9 mouse cellular contexts compared by ENCODE assay signal in genomic region chr8:70359411-70359810, GRCm38 (mm10). TPM values are rescaled to one million over a fixed set of nuclear protein-coding genes. Genes with fewer than 3 reads are reported as not detected.
DNase-seq lines count a peak whose midpoint lies in the region; ATAC-seq and TF ChIP-seq lines count a peak whose summit lies in the region.
"Had no signal": no experiment of that assay in that cellular context is flagged by ENCODE, and none has a peak within 500 bp of the region (broad histone marks: within the 10 kb centered on the region; RNA-seq: fewer than 3 reads in every experiment).

No protein-coding gene starts in this region.

- no peaks in the 10 kb centered on the region for H3K36me3 ChIP-seq in hindbrain, postnatal 0 days (ENCODE audit: insufficient read depth, low read length)
- H3K36me3 ChIP-seq in hindbrain, embryonic 13.5 days: no peaks in the 10 kb centered on the region
- H3K36me3 ChIP-seq in intestine, embryonic 16.5 days (ENCODE audit: control insufficient read depth, insufficient read depth, low read length): no peaks in the 10 kb centered on the region
- H3K36me3 ChIP-seq: limb, embryonic 15.5 days; neural tube, embryonic 15.5 days had no signal

- H3K4me2 ChIP-seq in hindbrain, postnatal 0 days (ENCODE audit: low read depth, low read length): no peak overlapping the region
- no peak overlapping the region for H3K4me2 ChIP-seq in hindbrain, embryonic 13.5 days
- no peak overlapping the region for H3K4me2 ChIP-seq in intestine, embryonic 16.5 days (ENCODE audit: low read depth, low read length)
- H3K4me2 ChIP-seq: limb, embryonic 15.5 days; neural tube, embryonic 15.5 days had no signal

- H3K9ac ChIP-seq in hindbrain, postnatal 0 days (replicated peaks; ENCODE audit: low read length): no peak overlapping the region
- no peak overlapping the region for H3K9ac ChIP-seq in hindbrain, embryonic 13.5 days
- H3K9ac ChIP-seq in intestine, embryonic 16.5 days (ENCODE audit: low read depth, low read length): no peak overlapping the region
- H3K9ac ChIP-seq: limb, embryonic 15.5 days; neural tube, embryonic 15.5 days had no signal

- H3K27ac ChIP-seq in hindbrain, postnatal 0 days: no peak overlapping the region
- H3K27ac ChIP-seq in hindbrain, embryonic 13.5 days: no peak overlapping the region
- H3K27ac ChIP-seq in gastrocnemius, adult 2 months: no peak overlapping the region
- no peak overlapping the region for H3K27ac ChIP-seq in intestine, embryonic 16.5 days (ENCODE audit: low read length)
- H3K27ac ChIP-seq: limb, embryonic 15.5 days; neural tube, embryonic 15.5 days had no signal

- intact Hi-C loops in gastrocnemius, adult 2 months (cut with DNase I): no loop called here

- no peaks in the 10 kb centered on the region for H3K4me1 ChIP-seq in hindbrain, postnatal 0 days (ENCODE audit: insufficient read depth, low read length)
- no peaks in the 10 kb centered on the region for H3K4me1 ChIP-seq in hindbrain, embryonic 13.5 days (replicated peaks)
- H3K4me1 ChIP-seq in intestine, embryonic 16.5 days (ENCODE audit: control insufficient read depth, insufficient read depth, low read length): peaks cover 3% of the 10 kb centered on the region

- H3K27me3 ChIP-seq in hindbrain, postnatal 0 days (ENCODE audit: insufficient read depth, low read length): no peaks in the 10 kb centered on the region
- peaks cover 14% of the 10 kb centered on the region; the same call in 1 of the 2 replicates for H3K27me3 ChIP-seq in hindbrain, embryonic 13.5 days
- H3K27me3 ChIP-seq in intestine, embryonic 16.5 days (replicated peaks; ENCODE audit: control insufficient read depth, insufficient read depth, low read length): no peaks in the 10 kb centered on the region
- H3K27me3 ChIP-seq: limb, embryonic 15.5 days; neural tube, embryonic 15.5 days had no signal

- 15% methylated on average over 3 of the region's 3 CpGs for WGBS in hindbrain, postnatal 0 days
- 48% methylated on average over 3 of the region's 3 CpGs for WGBS in hindbrain, embryonic 13.5 days
- WGBS in intestine, embryonic 16.5 days: 21% methylated on average over 3 of the region's 3 CpGs

- H3K9me3 ChIP-seq in hindbrain, postnatal 0 days (ENCODE audit: low read length): no peaks in the 10 kb centered on the region
- H3K9me3 ChIP-seq in hindbrain, embryonic 13.5 days: no peaks in the 10 kb centered on the region
- H3K9me3 ChIP-seq in intestine, embryonic 16.5 days (ENCODE audit: control insufficient read depth, low read length): no peaks in the 10 kb centered on the region
- H3K9me3 ChIP-seq: limb, embryonic 15.5 days; neural tube, embryonic 15.5 days had no signal

- DNase-seq in hindbrain, postnatal 0 days (ENCODE audit: low spot score): peak; percentile 49
- DNase-seq in urinary bladder, postnatal 14 days (ENCODE audit: low spot score): peak; percentile 48
- no peak for DNase-seq in urinary bladder, adult 18-20 months (ENCODE audit: low spot score in 2 of 2)
- peak; percentile 90 for DNase-seq in gastrocnemius, adult 2 months
- DNase-seq in frontal cortex, postnatal 14 days (ENCODE audit: low spot score in 2 of 2): no peak

- 0 out of 2 replicates have a peak, but pooled peaks have one; percentile 13 for ATAC-seq in hindbrain, postnatal 0 days
- ATAC-seq in hindbrain, embryonic 13.5 days (ENCODE audit: low FRiP score): no peak
- ATAC-seq in intestine, embryonic 16.5 days: no peak

- no peak overlapping the region for H3K4me3 ChIP-seq in hindbrain, postnatal 0 days (ENCODE audit: low read length)
- no peak overlapping the region for H3K4me3 ChIP-seq in hindbrain, embryonic 13.5 days
- H3K4me3 ChIP-seq in gastrocnemius, adult 2 months: no peak overlapping the region
- H3K4me3 ChIP-seq in intestine, embryonic 16.5 days (ENCODE audit: low read length): no peak overlapping the region
- H3K4me3 ChIP-seq: limb, embryonic 15.5 days; neural tube, embryonic 15.5 days had no signal

- TF ChIP-seq CTCF in hindbrain, postnatal 0 days (IDR thresholded peaks at IDR 0.05; ENCODE audit: low read depth): no peak
- no peak for TF ChIP-seq CTCF in gastrocnemius, adult 2 months (IDR thresholded peaks at IDR 0.05)

RNA-seq across cellular contexts. Expression of gene Upf1, which starts 6.3 kb away (rescaled TPM):
- 40.4 and 48.4 TPM in 2 replicates for total RNA-seq in hindbrain, postnatal 0 days (2014; rRNA removed)
- polyA plus RNA-seq in hindbrain, postnatal 0 days (2015; fragmentation: Nextera tagmentation; extraction: Ambion mirVana): 8.6 and 10.3 TPM in 2 replicates
- 14.4 and 15.9 TPM in 2 replicates for polyA plus RNA-seq in hindbrain, embryonic 13.5 days (2015; fragmentation: Nextera tagmentation; extraction: Ambion mirVana)
- total RNA-seq in gastrocnemius, adult 2 months (2021): 10 to 100 TPM; 28.1 to 35.1 TPM
- polyA plus RNA-seq in intestine, embryonic 16.5 days (2015; fragmentation: Nextera tagmentation; extraction: Ambion mirVana): 6.8 and 7.4 TPM in 2 replicates

RNA-seq across cellular contexts. Expression of gene Comp, which starts 13.9 kb away (rescaled TPM):
- 0.21 and 0.29 TPM in 2 replicates for total RNA-seq in hindbrain, postnatal 0 days (2014; rRNA removed)
- 0.25 and 0.33 TPM in 2 replicates for polyA plus RNA-seq in hindbrain, postnatal 0 days (2015; fragmentation: Nextera tagmentation; extraction: Ambion mirVana)
- 0.14 and 0.96 TPM in 2 replicates for polyA plus RNA-seq in hindbrain, embryonic 13.5 days (2015; fragmentation: Nextera tagmentation; extraction: Ambion mirVana)
- total RNA-seq in gastrocnemius, adult 2 months (2021): 10 to 100 TPM in 1 of 2 experiments, 1 to 10 TPM in 1; 5.5 to 31.2 TPM
- 0.39 and 0.51 TPM in 2 replicates for polyA plus RNA-seq in intestine, embryonic 16.5 days (2015; fragmentation: Nextera tagmentation; extraction: Ambion mirVana)

RNA-seq across cellular contexts. Expression of gene Gdf1, which starts 29.8 kb away (rescaled TPM):
- total RNA-seq in hindbrain, postnatal 0 days (2014; rRNA removed): 5.3 and 8.4 TPM in 2 replicates
- 6.0 and 6.9 TPM in 2 replicates for polyA plus RNA-seq in hindbrain, postnatal 0 days (2015; fragmentation: Nextera tagmentation; extraction: Ambion mirVana)
- 1.2 and 2.6 TPM in 2 replicates for polyA plus RNA-seq in hindbrain, embryonic 13.5 days (2015; fragmentation: Nextera tagmentation; extraction: Ambion mirVana)
- total RNA-seq in gastrocnemius, adult 2 months (2021): 1 to 10 TPM in 1 of 2 experiments, not detected in 1; 1.0 TPM
- polyA plus RNA-seq in intestine, embryonic 16.5 days (2015; fragmentation: Nextera tagmentation; extraction: Ambion mirVana): 0.53 and 0.78 TPM in 2 replicates

RNA-seq across cellular contexts. Expression of gene Cers1, which starts 43.8 kb away (rescaled TPM):
- total RNA-seq in hindbrain, postnatal 0 days (2014; rRNA removed): 92.5 and 101 TPM in 2 replicates
- 43.4 and 45.5 TPM in 2 replicates for polyA plus RNA-seq in hindbrain, postnatal 0 days (2015; fragmentation: Nextera tagmentation; extraction: Ambion mirVana)
- polyA plus RNA-seq in hindbrain, embryonic 13.5 days (2015; fragmentation: Nextera tagmentation; extraction: Ambion mirVana): 24.5 and 25.1 TPM in 2 replicates
- total RNA-seq in gastrocnemius, adult 2 months (2021): 10 to 100 TPM; 14.0 to 23.3 TPM
- 2.1 and 3.2 TPM in 2 replicates for polyA plus RNA-seq in intestine, embryonic 16.5 days (2015; fragmentation: Nextera tagmentation; extraction: Ambion mirVana)

RNA-seq across cellular contexts. Expression of gene Cope, which starts 57.1 kb away (rescaled TPM):
- total RNA-seq in hindbrain, postnatal 0 days (2014; rRNA removed): 126 and 159 TPM in 2 replicates
- polyA plus RNA-seq in hindbrain, postnatal 0 days (2015; fragmentation: Nextera tagmentation; extraction: Ambion mirVana): 286 and 291 TPM in 2 replicates
- 275 and 288 TPM in 2 replicates for polyA plus RNA-seq in hindbrain, embryonic 13.5 days (2015; fragmentation: Nextera tagmentation; extraction: Ambion mirVana)
- total RNA-seq in gastrocnemius, adult 2 months (2021): 100 to 1,000 TPM; 118 to 128 TPM
- polyA plus RNA-seq in intestine, embryonic 16.5 days (2015; fragmentation: Nextera tagmentation; extraction: Ambion mirVana): 432 and 443 TPM in 2 replicates

Comparison
In these comparisons a context has a peak if more than half of its experiments do, and no peak if none do; other contexts are left out.
1. DNase-seq: peak in hindbrain, postnatal 0 days (single experiment), urinary bladder, postnatal 14 days (single experiment) and gastrocnemius, adult 2 months (single experiment); none in urinary bladder, adult 18-20 months (0 of 2) and frontal cortex, postnatal 14 days (0 of 2).